Mouse (Mus musculus) spleen, adult 12 weeks (tissue): ENCODE measurements around the gene Clcn2.
A peak's percentile ranks its signal among the peaks of the same experiment; 100 is the strongest.

Experiments
- DNase-seq: peaks from one replicate; pipeline ENCODE4 v3.0.0; 2022; ENCODE audit warnings: low spot score

The Clcn2 gene

DNA sequence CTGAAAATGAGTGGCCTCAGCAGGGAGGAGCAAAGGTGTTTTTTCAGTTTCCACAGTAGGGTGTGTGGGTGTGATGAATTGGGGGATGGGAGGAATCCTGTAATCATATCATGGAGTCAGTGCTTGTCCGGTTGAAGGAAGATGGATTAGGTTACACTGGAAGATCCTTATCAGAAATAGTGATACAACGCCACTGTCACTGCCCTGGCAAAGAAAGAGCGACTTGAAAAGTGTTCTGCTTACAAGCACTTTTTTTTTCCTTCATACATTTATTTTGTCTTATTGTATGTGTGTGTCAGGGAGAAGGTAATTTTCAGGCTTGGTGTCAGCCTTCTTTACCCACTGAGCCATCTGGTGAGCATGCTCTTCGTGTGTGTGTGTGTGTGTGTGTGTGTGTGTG is 5.2 kb upstream of the Clcn2 start:
- no peak for DNase-seq

GRCm38 (mm10) chr16:20721808-20722207 is 4.3 kb upstream of the Clcn2 start:
- no peak for DNase-seq

DNA sequence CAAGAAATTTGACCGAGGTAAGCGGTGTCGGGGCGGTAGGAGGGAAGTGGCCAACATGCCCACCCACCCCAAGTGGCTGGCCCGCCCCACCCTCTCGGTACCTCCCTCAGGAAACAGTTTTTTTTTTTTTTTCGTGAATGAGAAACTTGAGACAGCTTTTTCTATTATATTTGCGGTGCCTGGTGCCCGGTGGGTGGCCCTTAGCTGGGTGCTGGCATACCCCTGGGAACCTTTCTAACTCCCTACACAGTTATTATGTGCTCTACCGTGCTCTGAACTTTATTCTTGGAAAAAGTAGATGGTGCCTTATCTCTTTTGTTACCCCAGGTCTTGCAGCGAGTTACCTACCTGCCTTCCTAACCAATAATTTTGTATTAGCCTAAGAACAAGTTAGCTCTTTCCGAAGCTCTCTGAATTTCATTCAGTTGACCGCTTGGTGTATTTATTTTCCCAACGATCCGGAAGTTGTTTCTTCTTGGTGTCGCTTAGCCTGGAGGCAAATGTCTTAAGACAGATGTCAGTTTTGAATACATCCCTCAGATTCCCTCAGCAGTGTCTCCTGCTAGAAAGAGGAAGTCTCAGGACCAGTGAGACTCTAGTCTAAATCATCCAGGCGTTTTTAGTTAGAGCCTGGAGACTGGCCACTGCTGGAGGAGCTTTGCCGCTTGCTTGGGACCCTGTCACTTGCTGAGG is 578 bp upstream of the Clcn2 start:
- DNase-seq: no peak

- no peak for DNase-seq
Measured at GRCm38 (mm10) chr16:20716841-20717180, 735 bp downstream of the Clcn2 start.

DNA sequence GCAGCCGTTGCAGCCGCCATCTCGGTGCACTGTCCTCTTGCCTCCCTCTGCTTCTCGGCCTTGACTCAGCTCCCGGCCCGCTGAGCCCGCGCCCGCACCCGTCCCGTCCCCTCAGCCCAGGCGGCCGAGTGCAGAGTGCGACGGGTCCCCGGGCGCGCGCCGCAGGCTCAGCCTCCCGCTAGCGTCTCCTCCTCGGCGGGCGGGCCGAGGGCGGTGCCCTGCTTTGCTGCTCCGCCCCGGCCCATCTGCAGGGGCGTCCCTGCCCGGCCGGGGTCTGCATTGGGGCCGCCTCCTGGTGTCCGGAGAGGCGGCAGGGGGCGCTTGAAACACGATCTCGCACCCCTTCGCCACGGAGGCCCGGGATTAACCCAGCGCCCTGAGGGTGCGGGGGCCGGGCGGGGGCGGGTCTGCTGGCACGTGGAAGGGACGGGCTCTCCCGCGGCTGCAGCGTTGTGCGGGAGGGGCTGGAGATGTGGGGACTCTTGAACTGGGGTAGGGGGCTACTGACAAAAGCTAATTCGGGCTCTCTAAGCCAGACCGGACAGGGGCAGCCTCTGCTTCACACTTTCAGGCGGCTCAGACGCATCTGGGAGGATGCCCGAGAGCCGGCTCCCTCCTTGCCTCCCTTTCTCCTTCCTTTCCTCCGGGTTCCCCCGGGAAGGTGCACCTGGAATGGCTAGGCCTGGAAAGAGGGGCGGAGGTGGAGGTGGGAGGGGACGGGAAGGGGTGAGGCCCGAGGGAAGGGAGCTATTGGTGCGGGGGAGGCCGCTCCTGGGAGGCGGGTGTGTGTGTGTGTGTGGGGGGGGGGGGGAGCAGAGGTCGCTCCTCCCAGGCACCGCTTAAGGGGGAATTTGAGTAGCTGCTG is 1.3 kb downstream of the Clcn2 start:
- DNase-seq: peak; percentile 73

- no peak for DNase-seq
Measured at GRCm38 (mm10) chr16:20715566-20715965, 2.0 kb downstream of the Clcn2 start.

DNA sequence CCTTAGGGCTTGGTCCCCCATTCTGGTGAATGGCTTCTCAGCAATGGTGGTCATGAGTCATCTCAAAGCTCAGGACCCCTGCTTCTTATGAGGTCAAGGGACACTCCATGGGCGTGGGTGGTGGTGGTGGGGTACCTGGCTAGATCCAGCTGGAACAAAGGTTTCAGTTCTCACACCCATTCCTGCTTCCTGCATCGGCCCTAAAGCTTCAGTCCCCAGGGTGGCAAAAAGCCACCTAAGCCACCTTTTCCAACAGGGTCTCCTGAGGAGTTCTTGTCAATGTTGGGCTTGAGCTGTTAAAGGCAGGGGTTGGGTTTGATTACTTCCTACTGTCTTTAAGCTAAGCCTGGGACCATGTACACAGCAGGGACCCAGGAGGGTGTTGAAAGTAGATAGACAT is 2.4 kb downstream of the Clcn2 start:
- DNase-seq: no peak

DNA sequence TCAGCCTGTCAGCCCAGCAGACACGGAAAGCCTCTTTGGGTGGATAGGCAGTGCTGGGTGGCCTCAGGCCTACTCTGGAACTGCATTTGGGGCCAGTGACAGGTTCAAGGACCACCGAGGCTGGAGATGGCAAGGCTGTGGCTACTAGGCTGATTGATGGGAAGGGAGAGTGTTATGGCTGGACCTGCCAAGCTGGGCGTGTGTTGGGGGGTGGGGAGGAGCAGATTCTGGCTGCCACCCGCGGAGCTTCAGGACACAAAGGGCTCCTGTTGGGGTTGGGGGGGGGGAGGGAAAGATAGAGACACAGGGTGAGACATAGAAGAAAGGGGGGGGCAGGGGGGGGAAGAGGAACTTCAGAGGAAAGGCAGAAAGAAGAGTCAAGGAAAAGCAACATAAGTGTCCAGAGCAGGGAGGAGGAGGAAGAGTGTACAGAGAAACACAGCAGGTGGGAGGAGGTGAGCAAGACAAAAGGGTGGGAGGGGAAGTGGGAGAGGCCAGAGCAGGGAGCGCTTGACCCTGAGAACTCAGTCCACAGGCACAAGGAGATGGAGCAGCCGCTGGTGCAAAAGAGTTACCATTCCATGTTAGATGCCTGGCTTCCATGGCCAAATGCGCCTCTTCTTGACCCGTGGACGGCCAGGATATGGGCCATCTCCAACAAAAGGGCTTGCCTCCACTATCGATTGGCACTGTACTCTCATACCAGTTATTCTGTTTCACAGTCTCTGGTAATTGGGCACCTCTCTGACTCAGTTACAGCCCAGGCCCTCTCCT is 3.1 kb downstream of the Clcn2 start:
- DNase-seq: no peak

- no peak for DNase-seq
Measured at GRCm38 (mm10) chr16:20712889-20713288, 4.7 kb downstream of the Clcn2 start.

GRCm38 (mm10) chr16:20712190-20712589 is 5.4 kb downstream of the Clcn2 start:
- no peak for DNase-seq

GRCm38 (mm10) chr16:20710810-20711209 is 6.7 kb downstream of the Clcn2 start:
- no peak for DNase-seq

DNA sequence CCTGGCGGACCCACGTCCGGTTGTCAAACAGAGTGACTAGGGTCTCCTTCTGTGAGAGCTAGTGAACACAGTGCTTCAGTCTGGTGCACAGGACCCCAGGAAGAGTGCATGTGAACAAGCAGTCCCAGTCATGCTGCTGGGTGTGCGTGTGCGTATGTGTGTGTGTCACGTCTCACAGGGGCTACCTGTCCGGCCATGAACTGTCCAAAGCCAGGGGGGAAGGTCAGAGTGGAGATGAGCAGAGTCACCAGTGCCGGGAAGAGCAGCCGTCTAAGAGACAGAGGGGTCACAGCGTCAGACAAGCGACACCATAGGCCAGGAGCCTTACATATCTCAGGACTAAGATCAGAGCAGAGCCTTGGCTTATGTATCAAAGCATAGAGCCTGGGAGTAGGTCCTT is 7.2 kb downstream of the Clcn2 start:
- DNase-seq: no peak

GRCm38 (mm10) chr16:20708939-20709734 is 8.4 kb downstream of the Clcn2 start:
- no peak for DNase-seq

GRCm38 (mm10) chr16:20708220-20708938 is 9.2 kb downstream of the Clcn2 start:
- no peak for DNase-seq

DNA sequence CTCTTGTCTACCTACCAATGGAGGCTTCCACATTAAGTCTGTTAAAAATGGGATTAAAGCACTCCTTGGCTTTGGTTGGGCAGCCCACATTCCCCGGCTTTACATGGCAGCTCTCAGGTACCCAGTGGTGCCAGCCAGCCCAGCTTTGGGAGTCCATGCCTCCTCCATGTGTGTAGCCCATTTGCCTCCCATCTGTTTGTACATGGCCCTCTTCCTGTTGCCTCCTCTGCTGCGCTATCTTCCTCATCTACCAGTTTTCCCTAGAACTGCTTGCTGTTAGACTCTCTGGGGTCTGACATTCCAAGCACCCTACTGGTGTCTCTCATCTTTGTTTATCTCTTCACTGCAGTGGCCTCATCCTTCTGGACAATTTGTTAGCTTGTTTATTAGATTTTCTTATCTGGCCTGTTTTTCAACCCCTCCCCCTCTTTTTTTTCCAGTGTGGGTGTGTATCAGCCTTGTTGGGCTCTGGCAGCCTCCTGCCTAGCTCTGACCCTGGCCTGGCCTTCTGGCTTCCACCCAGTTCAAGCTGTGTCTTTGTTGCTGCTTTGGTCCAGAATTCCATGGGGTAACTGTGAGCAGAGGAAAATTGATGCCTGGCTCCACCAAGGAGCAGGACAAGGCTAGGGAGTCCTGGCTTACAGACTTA is 11.0 kb downstream of the Clcn2 start:
- DNase-seq: no peak

- DNase-seq: no peak
Measured at GRCm38 (mm10) chr16:20705786-20706185, 11.8 kb downstream of the Clcn2 start.

DNA sequence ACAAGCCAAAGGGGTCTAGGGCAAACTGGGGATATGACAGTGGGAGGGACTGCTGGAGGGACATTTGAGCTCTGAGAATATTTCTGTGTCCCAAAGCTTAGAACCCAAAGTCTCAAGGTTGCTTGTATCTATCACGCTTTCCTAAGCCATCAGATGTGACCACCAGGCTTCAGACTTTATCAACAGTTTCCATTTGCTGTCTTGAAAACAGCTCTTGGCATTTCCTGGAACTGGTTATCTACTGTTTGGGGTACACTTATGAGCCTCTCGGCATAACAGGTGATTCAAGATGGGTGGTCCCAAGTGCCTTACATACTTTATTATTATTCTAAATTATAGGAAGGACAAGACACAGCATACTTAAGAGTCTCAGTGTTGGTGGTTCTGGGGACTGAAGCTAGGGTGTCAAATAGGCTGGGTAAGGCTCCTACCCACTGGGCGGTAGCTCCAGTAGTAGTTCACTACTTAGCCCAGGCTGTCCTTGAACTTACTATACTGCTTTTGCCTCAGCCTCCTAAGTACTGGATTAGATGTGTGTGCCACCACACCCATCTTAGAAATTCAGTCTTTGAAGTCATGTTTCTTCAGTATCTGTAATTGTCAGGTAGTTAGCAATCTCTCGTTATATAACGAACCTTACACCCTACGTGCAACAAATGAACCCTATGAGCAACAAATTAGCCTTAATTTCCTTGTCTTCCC is 13.7 kb downstream of the Clcn2 start:
- no peak for DNase-seq

DNA sequence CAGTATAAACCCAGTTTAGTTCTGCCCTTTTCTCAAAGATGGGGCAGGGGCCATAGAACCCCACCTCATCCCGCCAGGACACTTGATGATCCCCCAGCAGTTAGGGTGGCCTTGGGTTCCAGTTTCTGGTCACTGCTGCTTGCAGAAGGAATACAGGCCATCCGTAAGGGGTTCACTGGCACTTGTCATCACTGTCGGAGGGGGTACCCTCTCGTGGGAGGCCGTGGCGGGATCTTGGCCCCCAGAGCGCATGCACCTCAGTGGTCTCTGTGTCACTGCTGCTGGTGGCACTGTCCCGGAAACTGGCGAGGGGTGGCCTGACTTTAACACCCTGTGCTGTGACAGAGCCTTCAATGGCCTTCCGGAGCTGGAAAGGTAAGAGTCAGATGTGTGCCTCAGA is 14.5 kb downstream of the Clcn2 start:
- DNase-seq: no peak

GRCm38 (mm10) chr16:20702522-20702893 is 15.0 kb downstream of the Clcn2 start:
- no peak for DNase-seq
